Mouse (Mus musculus) bone marrow macrophage, adult 2 months (primary cell): ENCODE measurements around the gene Atp2a3.

Experiments used
- CTCF ChIP-seq: IDR thresholded peaks from 2 replicates; pipeline ENCODE4 v1.5.1; 2012; ENCODE audit warnings: low read depth, mild to moderate bottlenecking, low read length, moderate library complexity
- POLR2A ChIP-seq: IDR thresholded peaks from 2 replicates; pipeline ENCODE4 v1.6.1; 2012; ENCODE audit warnings: mild to moderate bottlenecking, low read depth, low read length, borderline replicate concordance

DNA sequence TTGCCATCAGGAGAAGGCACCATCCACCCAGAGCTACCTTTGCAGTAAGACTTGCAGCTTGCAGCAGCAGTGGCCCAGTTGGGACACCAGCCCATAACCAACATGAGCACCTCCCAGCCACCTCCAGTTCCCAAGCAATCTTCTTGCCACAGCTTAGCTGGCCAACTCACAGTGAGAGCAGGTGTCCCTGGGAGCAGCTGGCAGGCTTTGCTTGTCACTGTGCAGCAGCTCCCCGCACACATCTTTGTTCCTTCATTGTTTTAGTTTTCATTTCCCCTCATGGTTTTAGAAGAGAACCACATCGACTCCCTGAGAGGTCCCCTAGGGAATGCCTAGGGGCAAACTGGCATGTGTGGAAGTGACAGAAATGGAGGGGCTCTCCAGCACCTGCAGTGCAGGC is 35.9 kb upstream of the Atp2a3 start:
- TF ChIP-seq CTCF = no peak
- no peak for TF ChIP-seq POLR2A
